Mouse (Mus musculus): ENCODE measurements around the gene Stk32c. TPM values are rescaled to one million over a fixed set of nuclear protein-coding genes. Genes with fewer than 3 reads are reported as not detected.

Gene Stk32c
- polyA plus RNA-seq, 1 experiment from 2014 or later = 0.12 TPM

DNA sequence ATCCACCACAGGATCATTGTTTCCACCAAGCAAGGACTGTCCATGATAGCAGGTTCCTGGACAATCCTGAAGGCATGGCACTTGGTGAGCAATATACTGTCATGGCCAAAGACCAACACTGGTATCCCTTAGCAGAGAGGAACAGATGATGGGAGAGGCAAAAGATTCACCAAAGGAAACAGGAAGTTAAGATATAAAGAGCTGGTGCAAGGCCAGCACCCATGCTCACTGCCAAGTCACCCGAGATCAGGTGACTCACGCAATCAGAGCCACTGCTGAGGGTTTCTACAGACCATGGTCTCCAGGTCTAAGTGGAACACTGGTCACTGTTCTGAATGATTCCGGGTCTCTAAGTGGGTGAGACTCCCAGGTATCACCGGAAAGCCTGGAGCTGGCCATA lies 87.2 kb downstream of the Stk32c start:
- Histone ChIP-seq H3K27me3 (replicated peaks; ENCODE audit: low read depth, poor library complexity, severe bottlenecking) (peaks cover 4% of the 10 kb centered on the region; the same call in 1 of the 2 replicates), H3K27ac (replicated peaks) (no peak overlapping the region), H3K36me3 (replicated peaks) (no peaks in the 10 kb centered on the region), H3K9me3 (no peaks in the 10 kb centered on the region), H3K4me3 (no peak overlapping the region), H3K4me1 (peaks cover 11% of the 10 kb centered on the region)
- DNase-seq (ENCODE audit: low spot score) = no peak
- WGBS = 87% methylated on average over 4 of the region's 4 CpGs

GRCm38 (mm10) chr7:139119775-139120153 lies 93.3 kb downstream of the Stk32c start:
- 69% methylated on average over 2 of the region's 2 CpGs for WGBS
- H3K9me3 ChIP-seq = no peaks in the 10 kb centered on the region
- no peak overlapping the region for H3K27ac ChIP-seq (replicated peaks)
- H3K36me3 ChIP-seq (replicated peaks) = no peaks in the 10 kb centered on the region
- no peak for DNase-seq (ENCODE audit: low spot score)
- H3K4me3 ChIP-seq = no peak overlapping the region
- H3K27me3 ChIP-seq (replicated peaks; ENCODE audit: low read depth, poor library complexity, severe bottlenecking) = peaks cover 10% of the 10 kb centered on the region
- no peaks in the 10 kb centered on the region for H3K4me1 ChIP-seq

DNA sequence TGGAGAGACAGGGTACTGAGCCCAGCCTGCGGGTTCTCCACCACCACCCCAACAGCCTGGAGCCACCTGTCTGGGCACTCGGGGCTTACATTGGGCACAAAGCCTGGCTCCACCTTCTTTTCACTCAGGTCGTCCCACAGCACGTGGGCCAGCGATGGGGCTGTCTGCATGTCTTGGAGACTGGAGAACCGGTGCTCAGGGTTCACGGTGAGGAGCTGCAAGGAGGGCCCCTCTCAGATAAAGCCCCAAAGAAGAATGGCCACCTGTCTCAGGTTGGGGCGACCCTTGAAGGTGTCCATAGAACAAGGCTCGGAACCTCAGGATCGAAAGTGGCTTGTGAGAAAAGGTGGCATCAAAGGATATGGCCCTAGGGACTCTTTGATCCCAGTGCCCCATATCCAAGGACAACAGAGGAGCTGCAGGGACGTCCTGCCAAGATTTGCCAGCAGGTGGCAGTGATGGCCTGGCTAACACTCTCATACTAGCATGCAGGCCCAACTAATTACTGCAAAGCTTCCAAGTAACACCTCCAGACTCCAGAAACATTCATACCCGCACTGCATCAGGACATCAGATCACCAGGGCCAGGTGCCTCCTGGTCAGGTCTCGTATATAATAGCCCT lies 93.8 kb downstream of the Stk32c start:
- Histone ChIP-seq H3K4me3 (no peak overlapping the region), H3K36me3 (replicated peaks) (no peaks in the 10 kb centered on the region), H3K4me1 (no peaks in the 10 kb centered on the region), H3K27ac (replicated peaks) (no peak overlapping the region), H3K27me3 (replicated peaks; ENCODE audit: low read depth, poor library complexity, severe bottlenecking) (peaks cover 10% of the 10 kb centered on the region), H3K9me3 (no peaks in the 10 kb centered on the region)
- DNase-seq (ENCODE audit: low spot score) = peak; percentile 78
- 49% methylated on average over 13 of the region's 13 CpGs for WGBS

DNA sequence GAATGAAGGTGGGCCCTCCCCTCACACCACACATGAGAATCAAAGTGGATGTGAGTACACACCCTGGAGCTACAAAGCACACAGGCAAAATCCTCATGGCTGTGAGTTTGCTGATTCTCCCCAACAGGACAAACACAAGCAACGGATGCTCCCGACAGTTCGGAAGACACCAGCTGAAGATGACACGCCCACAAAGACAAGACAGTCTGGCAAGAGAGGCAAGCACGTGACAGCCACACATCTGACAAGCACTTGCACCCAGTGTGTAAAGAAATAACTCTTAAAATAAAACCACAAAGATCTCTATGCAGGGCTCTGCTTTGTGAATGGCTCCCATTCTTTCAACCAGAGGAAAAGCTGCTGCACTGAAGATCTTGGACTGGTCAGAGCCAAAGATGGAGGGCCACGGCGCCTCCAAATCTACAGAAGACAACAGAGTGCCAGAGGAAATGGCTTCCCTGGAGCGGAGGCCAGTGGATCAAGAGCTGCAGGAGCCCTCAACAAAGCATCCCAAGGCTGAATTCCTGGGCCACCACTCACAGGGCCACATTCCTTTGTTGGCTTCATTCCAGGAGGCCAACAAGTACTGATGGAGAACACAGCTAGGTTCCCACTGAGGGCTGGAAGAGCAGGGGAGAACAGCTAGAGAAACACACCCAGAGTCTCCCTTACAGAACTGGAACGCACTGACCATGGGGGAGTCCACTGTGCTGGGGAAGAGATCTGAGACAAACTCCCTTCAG lies 105.0 kb downstream of the Stk32c start:
- no peaks in the 10 kb centered on the region for H3K27me3 ChIP-seq (replicated peaks; ENCODE audit: low read depth, poor library complexity, severe bottlenecking)
- 83% methylated on average over 9 of the region's 9 CpGs for WGBS
- H3K36me3 ChIP-seq (replicated peaks) = no peaks in the 10 kb centered on the region
- no peak overlapping the region for H3K27ac ChIP-seq (replicated peaks)
- no peak for DNase-seq (ENCODE audit: low spot score)
- no peaks in the 10 kb centered on the region for H3K9me3 ChIP-seq
- H3K4me3 ChIP-seq = no peak overlapping the region
- H3K4me1 ChIP-seq = no peaks in the 10 kb centered on the region

DNA sequence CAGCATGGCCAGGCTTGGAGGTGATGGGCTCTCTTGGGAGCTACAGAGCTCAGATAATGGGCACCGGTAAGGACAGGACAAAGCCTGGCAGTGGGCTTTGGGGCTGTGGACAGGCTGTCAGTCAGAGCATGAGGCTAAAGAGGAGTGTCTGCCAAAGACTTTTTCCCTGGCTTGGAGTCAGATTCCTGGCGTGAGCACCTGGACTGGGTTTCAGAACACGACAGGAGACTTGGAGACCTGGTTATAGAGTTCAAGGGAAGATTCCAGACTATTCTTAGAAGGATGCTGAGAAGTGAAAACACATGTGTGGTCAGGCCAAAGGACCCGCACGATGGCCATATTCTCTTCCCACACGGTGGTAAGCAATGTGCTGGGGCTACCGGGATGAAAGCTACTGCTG lies 107.4 kb downstream of the Stk32c start:
- H3K27me3 ChIP-seq (replicated peaks; ENCODE audit: low read depth, poor library complexity, severe bottlenecking) = no peaks in the 10 kb centered on the region
- H3K36me3 ChIP-seq (replicated peaks) = peaks cover 12% of the 10 kb centered on the region
- DNase-seq (ENCODE audit: low spot score) = no peak
- 87% methylated on average over 7 of the region's 7 CpGs for WGBS
- no peaks in the 10 kb centered on the region for H3K4me1 ChIP-seq
- H3K4me3 ChIP-seq = no peak overlapping the region
- no peaks in the 10 kb centered on the region for H3K9me3 ChIP-seq
- H3K27ac ChIP-seq (replicated peaks) = no peak overlapping the region

- Histone ChIP-seq H3K36me3 (replicated peaks) (peaks cover 19% of the 10 kb centered on the region), H3K9me3 (no peaks in the 10 kb centered on the region), H3K27ac (replicated peaks) (no peak overlapping the region), H3K4me1 (no peaks in the 10 kb centered on the region), H3K27me3 (replicated peaks; ENCODE audit: low read depth, poor library complexity, severe bottlenecking) (no peaks in the 10 kb centered on the region), H3K4me3 (no peak overlapping the region)
- whole genome bisulfite sequencing = 83% methylated on average over 5 of the region's 5 CpGs
- DNase-seq (ENCODE audit: low spot score) = no peak
Measured at GRCm38 (mm10) chr7:139105076-139105475, 108.0 kb downstream of the Stk32c start.

GRCm38 (mm10) chr7:139103960-139104381 lies 109.1 kb downstream of the Stk32c start:
- Histone ChIP-seq H3K27ac (replicated peaks) (no peak overlapping the region), H3K4me1 (no peaks in the 10 kb centered on the region), H3K27me3 (replicated peaks; ENCODE audit: low read depth, poor library complexity, severe bottlenecking) (no peaks in the 10 kb centered on the region), H3K9me3 (no peaks in the 10 kb centered on the region), H3K4me3 (no peak overlapping the region), H3K36me3 (replicated peaks) (peaks cover 29% of the 10 kb centered on the region)
- peak; percentile 27 for DNase-seq (ENCODE audit: low spot score)
- WGBS = 66% methylated on average over 10 of the region's 10 CpGs

DNA sequence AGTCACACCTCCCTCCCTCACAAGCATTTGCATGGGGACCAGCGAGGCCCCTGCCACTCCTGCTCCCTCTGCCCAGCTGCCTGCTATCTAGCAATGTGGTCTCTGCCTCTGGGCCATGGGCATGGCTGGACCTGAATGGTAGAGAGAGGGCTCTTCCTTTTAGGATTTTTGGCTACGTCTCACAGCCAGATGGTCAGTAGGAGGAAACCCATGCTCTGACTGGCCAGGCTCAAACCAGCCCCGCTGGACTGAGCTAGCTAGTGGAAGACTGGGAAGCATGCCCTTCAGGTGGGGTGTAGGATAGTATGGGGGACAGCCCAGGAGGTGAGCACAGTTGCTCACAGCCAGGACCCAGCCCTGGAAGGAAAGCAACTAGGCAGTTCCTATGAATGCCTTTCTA lies 111.3 kb downstream of the Stk32c start:
- Histone ChIP-seq H3K9me3 (no peaks in the 10 kb centered on the region), H3K4me1 (no peaks in the 10 kb centered on the region), H3K27me3 (replicated peaks; ENCODE audit: low read depth, poor library complexity, severe bottlenecking) (no peaks in the 10 kb centered on the region), H3K4me3 (no peak overlapping the region), H3K27ac (replicated peaks) (no peak overlapping the region), H3K36me3 (replicated peaks) (peaks cover 49% of the 10 kb centered on the region)
- DNase-seq (ENCODE audit: low spot score) = no peak
- 74% methylated on average over 3 of the region's 3 CpGs for WGBS

DNA sequence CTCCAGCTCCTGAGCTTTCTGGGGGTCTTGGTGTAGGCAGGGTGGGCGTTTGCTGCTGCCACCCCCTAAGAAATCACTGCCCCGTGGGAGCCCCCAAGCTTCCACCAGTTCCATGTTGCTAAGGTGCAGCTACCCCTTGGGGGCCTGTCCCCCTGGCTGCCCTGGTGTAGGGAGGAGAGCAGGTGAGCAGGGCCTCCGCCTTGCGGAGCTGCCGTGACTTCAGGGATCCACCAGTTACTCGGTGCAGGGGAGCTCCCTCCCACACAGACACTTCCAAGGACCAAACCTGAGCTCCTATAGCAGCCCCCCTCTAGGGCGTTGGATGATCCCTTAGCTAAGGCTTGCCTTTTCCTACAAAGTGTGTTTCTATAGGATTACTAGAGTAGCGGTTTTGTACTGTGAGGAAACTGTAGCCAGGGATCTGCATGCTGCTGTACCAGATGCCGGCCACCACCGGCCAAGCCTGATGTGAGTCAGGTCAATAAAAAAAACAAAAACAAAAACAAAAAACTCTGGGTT lies 111.8 kb downstream of the Stk32c start:
- Histone ChIP-seq H3K4me1 (no peaks in the 10 kb centered on the region), H3K27me3 (replicated peaks; ENCODE audit: low read depth, poor library complexity, severe bottlenecking) (no peaks in the 10 kb centered on the region), H3K36me3 (replicated peaks) (peaks cover 54% of the 10 kb centered on the region), H3K4me3 (no peak overlapping the region), H3K9me3 (no peaks in the 10 kb centered on the region), H3K27ac (replicated peaks) (no peak overlapping the region)
- 76% methylated on average over 10 of the region's 10 CpGs for WGBS
- no peak for DNase-seq (ENCODE audit: low spot score)

- no peaks in the 10 kb centered on the region for H3K27me3 ChIP-seq (replicated peaks; ENCODE audit: low read depth, poor library complexity, severe bottlenecking)
- no peak overlapping the region for H3K4me3 ChIP-seq
- 72% methylated on average over 12 of the region's 12 CpGs for WGBS
- no peaks in the 10 kb centered on the region for H3K4me1 ChIP-seq
- H3K36me3 ChIP-seq (replicated peaks) = peaks cover 61% of the 10 kb centered on the region
- no peaks in the 10 kb centered on the region for H3K9me3 ChIP-seq
- DNase-seq (ENCODE audit: low spot score) = no peak
- no peak overlapping the region for H3K27ac ChIP-seq (replicated peaks)
Measured at GRCm38 (mm10) chr7:139100531-139101095, 112.5 kb downstream of the Stk32c start.

DNA sequence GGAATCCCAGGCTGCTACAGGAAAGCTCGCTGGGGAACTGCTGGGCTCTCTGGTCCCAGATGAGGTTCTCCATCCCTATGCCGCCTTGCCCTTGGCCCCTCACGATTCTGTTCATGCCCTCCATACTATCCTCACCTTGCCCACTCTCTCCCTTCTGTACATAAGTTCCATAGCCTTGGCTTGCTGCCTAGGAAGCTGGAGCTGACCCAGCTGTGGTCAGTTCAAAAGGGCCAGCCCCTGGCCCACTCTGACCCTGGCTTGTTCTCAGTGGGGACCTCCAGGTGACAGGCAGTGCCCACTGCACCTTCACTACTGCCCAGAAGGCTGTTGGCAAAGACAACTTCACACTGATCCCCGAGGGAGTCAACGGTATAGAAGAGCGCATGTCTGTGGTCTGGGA lies 116.7 kb downstream of the Stk32c start:
- Histone ChIP-seq H3K27me3 (replicated peaks; ENCODE audit: low read depth, poor library complexity, severe bottlenecking) (no peaks in the 10 kb centered on the region), H3K36me3 (replicated peaks) (peaks cover 97% of the 10 kb centered on the region), H3K4me1 (no peaks in the 10 kb centered on the region), H3K4me3 (no peak overlapping the region), H3K9me3 (no peaks in the 10 kb centered on the region), H3K27ac (replicated peaks) (no peak overlapping the region)
- DNase-seq (ENCODE audit: low spot score) = no peak
- 92% methylated on average over 6 of the region's 6 CpGs for WGBS

- peaks cover 97% of the 10 kb centered on the region for H3K36me3 ChIP-seq (replicated peaks)
- H3K4me1 ChIP-seq = no peaks in the 10 kb centered on the region
- no peak overlapping the region for H3K27ac ChIP-seq (replicated peaks)
- H3K27me3 ChIP-seq (replicated peaks; ENCODE audit: low read depth, poor library complexity, severe bottlenecking) = no peaks in the 10 kb centered on the region
- 86% methylated on average over 7 of the region's 7 CpGs for WGBS
- no peaks in the 10 kb centered on the region for H3K9me3 ChIP-seq
- no peak overlapping the region for H3K4me3 ChIP-seq
- no peak for DNase-seq (ENCODE audit: low spot score)
Measured at GRCm38 (mm10) chr7:139095282-139095681, 117.8 kb downstream of the Stk32c start.

- WGBS = 88% methylated on average over 6 of the region's 6 CpGs
- no peaks in the 10 kb centered on the region for H3K9me3 ChIP-seq
- H3K4me1 ChIP-seq = no peaks in the 10 kb centered on the region
- peaks cover 97% of the 10 kb centered on the region for H3K36me3 ChIP-seq (replicated peaks)
- DNase-seq (ENCODE audit: low spot score) = no peak
- no peaks in the 10 kb centered on the region for H3K27me3 ChIP-seq (replicated peaks; ENCODE audit: low read depth, poor library complexity, severe bottlenecking)
- no peak overlapping the region for H3K27ac ChIP-seq (replicated peaks)
- H3K4me3 ChIP-seq = no peak overlapping the region
Measured at GRCm38 (mm10) chr7:139094761-139095160, 118.3 kb downstream of the Stk32c start.

Data from embryonic facial prominence, embryonic 10.5 days (tissue).